Mouse (Mus musculus) ES-Bruce4 (cell line): ENCODE data around the gene Acsl6.

Experiments
- CTCF ChIP-seq: IDR thresholded peaks from one replicate; pipeline ENCODE4 v1.8.1; 2011; ENCODE audit warnings: low read depth, low read length
- EP300 ChIP-seq: IDR thresholded peaks from 2 replicates; pipeline ENCODE4 v1.6.1; 2011; ENCODE audit warnings: low read depth, low read length; ENCODE audit not compliant: insufficient read depth
- POLR2A ChIP-seq: IDR thresholded peaks from one replicate; pipeline ENCODE4 v1.8.1; 2011; ENCODE audit warnings: low read length; ENCODE audit not compliant: insufficient read depth

- TF ChIP-seq POLR2A: no peak
- no peak for TF ChIP-seq CTCF
- no peak for TF ChIP-seq EP300
These were observed 6.9 kb upstream of the Acsl6 start for GRCm38 (mm10) chr11:54296734-54297133.
